ENCODE assay signal across 21 mouse cellular contexts in genomic region chr17:74959481-74960245, GRCm38 (mm10). TPM values are rescaled to one million over a fixed set of nuclear protein-coding genes. Genes with fewer than 3 reads are reported as not detected.
DNase-seq lines count a peak whose midpoint lies in the region; TF ChIP-seq lines count a peak whose summit lies in the region.
"Had no signal": no experiment of that assay in that cellular context is flagged by ENCODE, and none has a peak within 500 bp of the region (broad histone marks: within the 10 kb centered on the region; RNA-seq: fewer than 3 reads in every experiment).

No protein-coding gene starts in this region.

- H3K27me3 ChIP-seq in heart, embryonic 10.5 days (ENCODE audit: insufficient read depth, poor library complexity, severe bottlenecking): no peaks in the 10 kb centered on the region
- H3K27me3 ChIP-seq in heart, adult 2 months (ENCODE audit: control insufficient read depth, insufficient read depth, low read length): no peaks in the 10 kb centered on the region
- H3K27me3 ChIP-seq: forebrain, embryonic 12.5 days; heart, embryonic 12.5 days; lung, embryonic 15.5 days; midbrain, embryonic 15.5 days; neural tube, embryonic 12.5 days had no signal

- TF ChIP-seq POLR2A in heart, adult 2 months (IDR thresholded peaks at IDR 0.05; ENCODE audit: insufficient read depth, low read depth, low read length): no peak
- no peak for TF ChIP-seq POLR2A in brain, embryonic 14.5 days (IDR thresholded peaks at IDR 0.05; ENCODE audit: borderline replicate concordance, extremely low read depth, insufficient read depth, insufficient read length, poor library complexity, severe bottlenecking)

- H3K4me1 ChIP-seq in heart, embryonic 10.5 days: peaks cover 4% of the 10 kb centered on the region; the same call in 1 of the 2 replicates
- no peaks in the 10 kb centered on the region for H3K4me1 ChIP-seq in heart, adult 2 months (ENCODE audit: control insufficient read depth, insufficient read depth, low read length)
- H3K4me1 ChIP-seq: forebrain, embryonic 12.5 days; lung, embryonic 15.5 days; midbrain, embryonic 15.5 days had no signal

- H3K36me3 ChIP-seq in heart, embryonic 10.5 days: no peaks in the 10 kb centered on the region
- no peaks in the 10 kb centered on the region for H3K36me3 ChIP-seq in heart, adult 2 months (ENCODE audit: control insufficient read depth, insufficient read depth, low read length)
- H3K36me3 ChIP-seq: forebrain, embryonic 12.5 days; G1E; heart, embryonic 12.5 days; lung, embryonic 15.5 days; midbrain, embryonic 15.5 days; neural tube, embryonic 12.5 days had no signal

- no peak overlapping the region for H3K9ac ChIP-seq in heart, adult 2 months (ENCODE audit: low read depth, low read length)
- H3K9ac ChIP-seq: forebrain, embryonic 12.5 days; heart, embryonic 12.5 days; lung, embryonic 15.5 days; midbrain, embryonic 15.5 days; neural tube, embryonic 12.5 days had no signal

- no peaks in the 10 kb centered on the region for H3K9me3 ChIP-seq in heart, embryonic 10.5 days
- H3K9me3 ChIP-seq: forebrain, embryonic 12.5 days; G1E; heart, embryonic 12.5 days; lung, embryonic 15.5 days; midbrain, embryonic 15.5 days; neural tube, embryonic 12.5 days had no signal

- H3K27ac ChIP-seq in heart, embryonic 10.5 days: no peak overlapping the region
- no peak overlapping the region for H3K27ac ChIP-seq in heart, adult 2 months
- H3K27ac ChIP-seq: forebrain, embryonic 12.5 days; lung, embryonic 15.5 days; midbrain, embryonic 15.5 days; neural tube, embryonic 12.5 days; stomach, postnatal 0 days had no signal

- no peak for TF ChIP-seq EP300 in heart, adult 2 months (IDR thresholded peaks at IDR 0.05; ENCODE audit: insufficient read depth, low read depth, low read length)

- DNase-seq in heart, embryonic 10.5 days (ENCODE audit: low spot score): peak; percentile 30
- DNase-seq in heart, adult 2 months: no peak
- peak; percentile 59 for DNase-seq in retina, postnatal 1 day
- no peak for DNase-seq in retina, embryonic 14.5 days (ENCODE audit: low spot score)
- DNase-seq in brain, embryonic 14.5 days (ENCODE audit: low read depth): peak; percentile 17
- no peak for DNase-seq in kidney, postnatal 10 days
- DNase-seq in cerebellum, adult 8-10 months: no peak
- DNase-seq: adrenal gland, postnatal 14 days; cerebellum, adult 9-10 months; heart, postnatal 36 days; kidney, adult 2 months; kidney, postnatal 25 days; layer of hippocampus, adult 9-11 months; right cerebral cortex, postnatal 25 days had no signal

- TF ChIP-seq CTCF in heart, adult 2 months (IDR thresholded peaks at IDR 0.05): no peak
- no peak for TF ChIP-seq CTCF in brain, embryonic 14.5 days (IDR thresholded peaks at IDR 0.05; ENCODE audit: borderline replicate concordance, extremely low read depth, insufficient read depth, insufficient read length)

- no peaks in the 10 kb centered on the region for H3K79me2 ChIP-seq in heart, adult 2 months (replicated peaks; ENCODE audit: control insufficient read depth, insufficient read depth, low read length)

- H3K4me3 ChIP-seq in heart, embryonic 10.5 days: no peak overlapping the region
- H3K4me3 ChIP-seq in heart, adult 2 months: no peak overlapping the region
- H3K4me3 ChIP-seq: forebrain, embryonic 12.5 days; heart, embryonic 12.5 days; lung, embryonic 15.5 days; midbrain, embryonic 15.5 days; neural tube, embryonic 12.5 days had no signal

- 58% methylated on average over 6 of the region's 6 CpGs for WGBS in heart, embryonic 10.5 days
- WGBS in heart, adult 2 months: 65% methylated on average over 6 of the region's 6 CpGs

- intact Hi-C loops in heart, adult 2 months (cut with DNase I): no loop called here

RNA-seq across cellular contexts. Expression of gene Ltbp1, which starts 45.7 kb away (rescaled TPM):
- 29.7 and 34.2 TPM in 2 replicates for polyA plus RNA-seq in heart, embryonic 10.5 days (2016; fragmentation: Nextera tagmentation; extraction: Ambion mirVana)
- 10 to 100 TPM; 39.9 to 40.4 TPM for total RNA-seq in heart, adult 2 months (2021)
- 17.2 and 27.9 TPM in 2 replicates for polyA plus RNA-seq in heart, adult 2 months (2012; rRNA removed)
- 4.1 and 4.2 TPM in 2 replicates for polyA plus RNA-seq in brain, embryonic 14.5 days (2012; rRNA removed)
- polyA plus RNA-seq: G1E had no signal

Comparison
In these comparisons a context has a peak if more than half of its experiments do, and no peak if none do; other contexts are left out.
1. DNase-seq: peak in heart, embryonic 10.5 days (single experiment), retina, postnatal 1 day (single experiment) and brain, embryonic 14.5 days (single experiment); none in heart, adult 2 months (0 of 2), retina, embryonic 14.5 days (single experiment), kidney, postnatal 10 days (single experiment) and cerebellum, adult 8-10 months (single experiment).